Mouse (Mus musculus) heart, embryonic 11.5 days (tissue): Measurements from ENCODE around the gene Runx1. TPM values are rescaled to one million over a fixed set of nuclear protein-coding genes. Genes with fewer than 3 reads are reported as not detected.

Experiments used
- ATAC-seq: fragments of 200-750 bp; cut with Nextera tagmentation; replicated peaks from 2 replicates; pipeline ENCODE4 v1.8.0; 2017; ENCODE audit warnings: moderate library complexity; ENCODE audit not compliant: insufficient number of reproducible peaks, low FRiP score, low TSS enrichment
- H3K27ac ChIP-seq: fragments of 300-500 bp; sonication (generic); 2 replicates; pipeline ENCODE4 v1.5.1; 2014; ENCODE audit warnings: mild to moderate bottlenecking, low read depth, low read length
- H3K27me3 ChIP-seq: fragments of 300-500 bp; sonication (generic); 2 replicates; pipeline ENCODE4 v1.6.1; 2014; ENCODE audit warnings: mild to moderate bottlenecking, low read length, mixed read lengths; ENCODE audit not compliant: control insufficient read depth, insufficient read depth
- H3K36me3 ChIP-seq: fragments of 300-500 bp; sonication (generic); 2 replicates; pipeline ENCODE4 v1.6.1; 2014; ENCODE audit warnings: mild to moderate bottlenecking, low read length, moderate library complexity, mixed read lengths; ENCODE audit not compliant: control insufficient read depth, insufficient read depth
- H3K4me1 ChIP-seq: fragments of 300-500 bp; sonication (generic); 2 replicates; pipeline ENCODE4 v1.6.1; 2014; ENCODE audit warnings: low read length; ENCODE audit not compliant: control insufficient read depth, insufficient read depth
- H3K4me2 ChIP-seq: fragments of 300-500 bp; sonication (generic); 2 replicates; pipeline ENCODE4 v1.6.1; 2014; ENCODE audit warnings: mild to moderate bottlenecking, moderate library complexity
- H3K4me3 ChIP-seq: fragments of 300-500 bp; sonication (generic); 2 replicates; pipeline ENCODE4 v1.5.1; 2014; ENCODE audit warnings: low read depth, low read length
- H3K9ac ChIP-seq: fragments of 300-500 bp; sonication (generic); 2 replicates; pipeline ENCODE4 v1.6.1; 2014; ENCODE audit warnings: mild to moderate bottlenecking, low read depth, low read length, moderate library complexity
- H3K9me3 ChIP-seq: fragments of 300-500 bp; sonication (generic); replicated peaks from 2 replicates; pipeline ENCODE4 v1.6.1; 2016; ENCODE audit warnings: low read length; ENCODE audit not compliant: control insufficient read depth
- WGBS: fragments of 180-500 bp; shearing (Covaris S2); extraction: QIAGEN DNeasy Blood & Tissue Kit; methylation state at CpG from one replicate; pipeline ENCODE4 v1.1.7; 2014; ENCODE audit not compliant: insufficient replicate concordance; 5-methylcytosine and 5-hydroxymethylcytosine counted together
- polyA plus RNA-seq: library from polyadenylated mRNA; unstranded; fragments of >200 nt; fragmentation: Nextera tagmentation; extraction: Ambion mirVana; gene quantifications from 2 replicates; pipeline ENCODE4 v1.2.1, GENCODE M21; 2014

Gene Runx1
- polyA plus RNA-seq, 1 experiment from 2014 or later = 2.5 TPM

DNA sequence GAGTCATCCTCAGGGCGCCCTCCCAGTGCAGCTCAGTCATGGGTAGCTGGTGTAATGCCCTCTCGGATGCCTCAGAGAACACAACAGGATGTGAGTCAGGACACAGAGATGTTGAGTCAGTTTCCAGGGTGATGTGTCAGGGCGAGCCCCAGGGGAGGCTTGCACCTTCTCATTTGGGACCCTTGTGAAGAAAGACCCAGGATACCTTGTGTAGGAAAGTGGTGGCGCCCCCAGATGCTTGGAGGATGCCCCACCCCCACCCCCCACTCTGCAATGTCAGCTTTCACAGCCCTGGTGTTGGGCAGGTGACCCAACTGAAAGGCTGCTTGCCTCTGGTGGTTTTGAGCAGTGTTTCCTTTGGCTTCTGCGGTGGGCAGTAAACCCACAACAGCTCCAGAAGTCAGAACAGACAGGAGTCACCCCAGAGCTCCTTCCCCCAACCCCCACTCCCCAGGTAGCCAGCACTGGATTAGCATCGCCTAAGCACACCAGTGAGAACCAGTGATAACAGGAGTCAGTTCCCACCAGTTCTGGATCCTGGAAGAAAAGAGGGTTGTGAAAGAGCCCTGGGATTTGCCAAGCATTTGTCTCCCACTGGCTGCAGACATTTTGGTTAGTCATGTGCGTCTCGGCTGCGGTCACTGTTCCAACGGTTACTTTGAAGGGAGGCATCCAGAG, 205.0 kb downstream of the Runx1 start:
- Histone ChIP-seq H3K27me3 (peaks cover 21% of the 10 kb centered on the region), H3K4me1 (no peaks in the 10 kb centered on the region; the same call in 1 of the 2 replicates), H3K27ac (no peak overlapping the region), H3K9ac (no peak overlapping the region), H3K4me2 (no peak overlapping the region), H3K36me3 (no peaks in the 10 kb centered on the region), H3K4me3 (no peak overlapping the region), H3K9me3 (no peaks in the 10 kb centered on the region; the same call in 1 of the 2 replicates)
- 51% methylated on average over 10 of the region's 10 CpGs for WGBS
- no peak for ATAC-seq

DNA sequence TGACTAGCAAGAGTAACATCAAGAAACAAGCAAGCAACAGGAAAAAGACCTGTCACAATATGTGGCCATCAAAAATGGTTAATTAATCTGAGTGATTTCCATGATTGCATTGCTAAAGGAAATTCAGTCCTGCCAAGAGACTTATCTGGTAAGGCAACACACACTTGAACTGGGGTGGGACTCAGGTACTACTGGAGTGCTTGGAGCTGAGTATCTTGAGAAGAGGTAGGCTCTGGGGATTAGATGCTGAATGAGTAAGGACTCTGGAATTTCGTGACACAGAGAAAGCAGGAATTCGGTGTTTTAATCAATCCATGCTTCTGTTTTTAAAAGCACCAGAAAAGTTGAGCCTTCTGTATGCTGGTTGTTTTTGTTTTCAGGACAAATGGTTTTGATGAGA, 209.1 kb downstream of the Runx1 start:
- no peak overlapping the region for H3K4me2 ChIP-seq
- H3K4me3 ChIP-seq = no peak overlapping the region
- 77% methylated on average over 2 of the region's 2 CpGs for WGBS
- H3K36me3 ChIP-seq = no peaks in the 10 kb centered on the region
- no peaks in the 10 kb centered on the region; the same call in 1 of the 2 replicates for H3K4me1 ChIP-seq
- no peak for ATAC-seq
- H3K27ac ChIP-seq = no peak overlapping the region
- H3K9me3 ChIP-seq = no peaks in the 10 kb centered on the region; the same call in 1 of the 2 replicates
- H3K27me3 ChIP-seq = peaks cover 4% of the 10 kb centered on the region
- H3K9ac ChIP-seq = no peak overlapping the region

DNA sequence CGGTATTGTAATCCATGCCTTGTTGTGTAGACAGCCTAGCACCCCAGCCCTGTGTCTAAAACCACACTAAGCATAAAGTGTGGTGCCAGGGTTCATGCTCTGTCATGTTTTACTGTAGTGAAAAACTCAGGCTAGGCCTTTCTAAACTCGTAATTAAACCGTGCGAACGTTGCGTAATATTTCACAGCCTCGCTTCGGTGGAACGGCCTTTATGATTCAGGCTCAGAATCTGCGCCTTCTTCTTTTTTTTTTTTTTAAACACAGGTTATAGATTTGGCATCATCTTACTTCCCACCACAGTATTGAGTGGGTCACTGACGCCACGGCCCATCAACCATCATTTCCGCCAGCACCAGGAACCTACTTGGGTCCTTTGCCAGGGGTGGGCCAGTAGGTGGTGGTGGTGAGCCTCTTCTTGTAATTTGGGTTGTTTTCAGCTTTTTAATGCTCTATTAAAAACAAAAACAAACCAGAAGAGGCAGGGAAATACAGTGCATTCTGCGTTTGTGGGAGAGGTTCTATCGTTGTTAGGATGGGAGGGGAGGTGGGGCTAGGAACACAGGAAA, 210.6 kb downstream of the Runx1 start:
- peaks cover 5% of the 10 kb centered on the region for H3K27me3 ChIP-seq
- ATAC-seq = no peak
- H3K9me3 ChIP-seq = no peaks in the 10 kb centered on the region; the same call in 1 of the 2 replicates
- H3K36me3 ChIP-seq = no peaks in the 10 kb centered on the region
- 93% methylated on average over 15 of the region's 15 CpGs for WGBS
- H3K9ac ChIP-seq = no peak overlapping the region
- no peak overlapping the region for H3K4me3 ChIP-seq
- H3K4me2 ChIP-seq = no peak overlapping the region
- no peaks in the 10 kb centered on the region for H3K4me1 ChIP-seq
- H3K27ac ChIP-seq = no peak overlapping the region

DNA sequence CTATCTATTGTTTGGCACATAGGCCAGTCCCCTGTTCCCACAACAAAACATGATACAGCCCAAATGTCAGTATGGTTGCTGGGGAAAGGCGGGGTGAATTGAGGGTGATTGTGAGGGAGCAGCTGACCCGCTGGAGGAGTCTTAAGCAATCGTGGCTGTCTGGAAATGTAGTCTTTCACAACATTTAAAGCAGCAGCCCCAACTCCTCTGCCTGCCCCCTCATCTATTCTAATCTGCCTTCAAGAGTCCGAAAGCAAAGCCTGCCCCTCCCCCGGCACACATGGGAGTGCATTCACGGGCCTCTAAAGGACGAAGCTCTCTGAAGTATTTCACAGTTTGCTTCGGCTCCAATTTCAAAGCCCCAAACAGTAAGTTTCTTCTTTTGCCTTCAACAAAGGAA, 213.4 kb downstream of the Runx1 start:
- H3K4me3 ChIP-seq = no peak overlapping the region
- 52% methylated on average over 8 of the region's 8 CpGs for WGBS
- no peak overlapping the region for H3K9ac ChIP-seq
- H3K27me3 ChIP-seq = peaks cover 11% of the 10 kb centered on the region
- H3K36me3 ChIP-seq = no peaks in the 10 kb centered on the region
- no peak overlapping the region for H3K4me2 ChIP-seq
- peaks cover 4% of the 10 kb centered on the region; the same call in 1 of the 2 replicates for H3K4me1 ChIP-seq
- no peak for ATAC-seq
- no peaks in the 10 kb centered on the region; the same call in 1 of the 2 replicates for H3K9me3 ChIP-seq
- H3K27ac ChIP-seq = no peak overlapping the region

DNA sequence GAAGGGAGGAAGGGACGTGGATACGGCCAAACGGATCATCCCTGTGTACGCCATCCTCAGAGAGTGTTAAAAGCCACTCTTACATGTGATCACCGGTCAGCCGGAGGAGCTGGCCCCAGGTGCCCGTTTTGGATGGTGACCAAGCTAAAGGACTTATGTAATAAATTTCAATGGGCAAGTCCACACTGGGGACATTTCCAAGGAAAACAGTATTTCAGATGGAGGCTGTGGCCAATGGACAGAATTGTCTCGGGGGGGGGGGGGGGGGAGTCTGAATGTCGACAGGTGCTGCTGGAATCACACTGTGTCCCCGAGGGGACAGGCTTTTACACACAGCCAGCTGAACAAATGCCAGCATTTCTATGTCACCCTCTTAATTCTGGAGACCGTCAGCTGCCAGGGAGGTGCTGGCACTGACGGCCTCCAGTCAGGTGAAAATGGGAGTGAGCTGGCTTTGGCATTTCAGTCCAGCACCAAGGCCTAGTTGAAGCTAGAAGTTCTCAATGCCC, 214.3 kb downstream of the Runx1 start:
- Histone ChIP-seq H3K9ac (no peak overlapping the region), H3K27me3 (peaks cover 18% of the 10 kb centered on the region), H3K4me2 (no peak overlapping the region), H3K4me1 (peaks cover 4% of the 10 kb centered on the region; the same call in 1 of the 2 replicates), H3K9me3 (no peaks in the 10 kb centered on the region), H3K27ac (no peak overlapping the region), H3K36me3 (no peaks in the 10 kb centered on the region), H3K4me3 (no peak overlapping the region)
- ATAC-seq = no peak
- WGBS = 87% methylated on average over 12 of the region's 12 CpGs

DNA sequence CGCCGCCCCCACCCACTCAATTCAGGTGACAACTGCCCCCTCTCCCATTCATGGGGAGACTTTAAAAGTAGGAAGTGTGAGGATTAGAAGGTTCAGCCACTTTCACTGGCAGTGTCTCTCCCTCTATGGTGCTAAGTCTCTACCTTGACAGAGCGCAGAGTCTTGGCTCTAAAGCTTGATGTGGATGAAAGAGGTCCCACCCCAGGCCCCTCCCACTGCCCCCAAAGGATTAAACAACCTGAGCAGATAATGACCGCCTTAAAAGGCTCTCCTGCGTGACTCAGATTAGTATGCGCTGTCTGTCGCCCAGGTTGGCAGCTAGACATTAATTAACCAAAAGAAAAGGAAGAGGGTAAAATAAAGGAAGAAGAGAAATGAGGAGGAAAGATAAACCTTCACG, 215.5 kb downstream of the Runx1 start:
- no peaks in the 10 kb centered on the region for H3K9me3 ChIP-seq
- H3K9ac ChIP-seq = no peak overlapping the region
- H3K27me3 ChIP-seq = peaks cover 21% of the 10 kb centered on the region
- H3K4me1 ChIP-seq = peaks cover 4% of the 10 kb centered on the region; the same call in 1 of the 2 replicates
- no peak overlapping the region for H3K4me3 ChIP-seq
- no peak overlapping the region for H3K4me2 ChIP-seq
- H3K36me3 ChIP-seq = no peaks in the 10 kb centered on the region
- ATAC-seq = no peak
- H3K27ac ChIP-seq = no peak overlapping the region
- WGBS = 34% methylated on average over 8 of the region's 8 CpGs

DNA sequence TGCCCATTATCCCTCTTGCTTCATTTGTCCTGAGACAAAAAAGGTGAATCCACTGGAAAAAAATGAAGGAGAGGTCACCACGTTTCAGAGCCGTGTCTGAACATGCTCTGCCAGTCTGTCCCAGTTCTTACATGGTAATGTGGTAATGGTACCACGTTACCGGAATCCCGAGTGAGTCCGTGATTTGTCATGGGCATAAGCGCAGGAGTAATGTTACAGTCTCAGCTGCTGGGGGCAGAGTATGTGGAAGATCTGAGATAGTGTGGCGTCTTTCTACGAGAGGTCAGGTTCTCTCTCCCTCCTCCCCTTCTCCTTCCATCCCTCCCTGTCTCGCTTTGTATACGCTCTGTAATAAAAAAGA, 216.3 kb downstream of the Runx1 start:
- no peaks in the 10 kb centered on the region for H3K9me3 ChIP-seq
- no peak overlapping the region for H3K27ac ChIP-seq
- H3K27me3 ChIP-seq = peaks cover 21% of the 10 kb centered on the region
- peaks cover 4% of the 10 kb centered on the region; the same call in 1 of the 2 replicates for H3K4me1 ChIP-seq
- H3K4me3 ChIP-seq = no peak overlapping the region
- H3K4me2 ChIP-seq = no peak overlapping the region
- H3K36me3 ChIP-seq = no peaks in the 10 kb centered on the region
- no peak for ATAC-seq
- 71% methylated on average over 11 of the region's 11 CpGs for WGBS
- no peak overlapping the region for H3K9ac ChIP-seq

DNA sequence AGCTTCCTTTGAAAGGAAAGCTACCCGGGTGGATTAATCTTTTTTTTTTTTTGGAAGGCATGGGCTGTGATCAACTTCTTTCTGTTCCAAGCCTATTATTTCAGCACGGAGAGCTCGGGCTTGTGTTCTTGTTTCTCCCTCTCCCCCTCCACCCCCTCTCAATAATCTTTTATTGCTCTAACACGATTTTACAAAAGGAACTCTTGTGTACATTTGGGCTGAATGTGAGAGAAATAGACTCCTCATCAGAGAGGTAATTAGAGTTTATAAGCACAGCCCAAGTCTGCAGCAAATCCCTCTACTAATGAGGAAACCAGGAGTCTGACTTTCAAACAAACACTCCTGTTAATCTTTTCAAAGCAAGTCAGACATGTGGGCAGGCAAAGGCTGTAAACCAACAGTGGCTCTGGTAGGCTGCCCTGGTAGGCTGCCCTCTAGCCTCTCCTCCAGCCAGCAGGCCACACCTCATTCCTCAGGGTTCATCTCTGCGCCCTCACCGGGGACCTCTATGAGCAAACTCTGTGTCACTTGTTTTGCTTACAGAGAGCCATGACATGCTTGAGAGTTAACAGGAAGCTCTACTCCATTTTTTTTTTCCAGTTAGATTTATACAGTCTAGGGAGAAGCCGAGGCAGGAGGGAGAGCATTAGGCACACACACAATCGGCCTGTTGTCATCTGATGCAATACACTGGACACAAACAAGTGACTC, 216.8 kb downstream of the Runx1 start:
- no peak overlapping the region for H3K4me2 ChIP-seq
- ATAC-seq = no peak
- H3K4me3 ChIP-seq = no peak overlapping the region
- no peak overlapping the region for H3K9ac ChIP-seq
- peaks cover 21% of the 10 kb centered on the region for H3K27me3 ChIP-seq
- WGBS = 45% methylated on average over 8 of the region's 8 CpGs
- H3K9me3 ChIP-seq = no peaks in the 10 kb centered on the region
- H3K36me3 ChIP-seq = no peaks in the 10 kb centered on the region
- H3K4me1 ChIP-seq = peaks cover 4% of the 10 kb centered on the region; the same call in 1 of the 2 replicates
- H3K27ac ChIP-seq = no peak overlapping the region
